ENCODE assay signal across 9 mouse cellular contexts in genomic region chr11:85766106-85766723, GRCm38 (mm10).
DNase-seq lines count a peak whose midpoint lies in the region; ATAC-seq and TF ChIP-seq lines count a peak whose summit lies in the region.
"Had no signal": no experiment of that assay in that cellular context is flagged by ENCODE, and none has a peak within 500 bp of the region (broad histone marks: within the 10 kb centered on the region; RNA-seq: fewer than 3 reads in every experiment).

No protein-coding gene starts in this region.

- no peak overlapping the region for H3K9ac ChIP-seq in lung, embryonic 14.5 days
- no peak overlapping the region; the same call in 1 of the 2 replicates for H3K9ac ChIP-seq in embryonic facial prominence, embryonic 13.5 days
- no peak overlapping the region for H3K9ac ChIP-seq in hindbrain, embryonic 15.5 days
- H3K9ac ChIP-seq in stomach, embryonic 16.5 days (ENCODE audit: low read length) = no peak overlapping the region

- DNase-seq in lung, embryonic 14.5 days = peak; percentile 84
- DNase-seq in lung, adult 2 months = no peak
- DNase-seq in thymus, adult 2 months = no peak
- DNase-seq in layer of hippocampus, adult 9-11 months = no peak
- DNase-seq in yolk sac, embryonic 10.5 days (ENCODE audit: low spot score) = no peak

- 20% methylated on average over 7 of the region's 7 CpGs for WGBS in lung, embryonic 14.5 days
- WGBS in lung, adult 2 months = 54% methylated on average over 7 of the region's 7 CpGs
- 25% methylated on average over 7 of the region's 7 CpGs for WGBS in embryonic facial prominence, embryonic 13.5 days
- WGBS in hindbrain, embryonic 15.5 days = 18% methylated on average over 7 of the region's 7 CpGs
- 45% methylated on average over 7 of the region's 7 CpGs for WGBS in stomach, embryonic 16.5 days
- WGBS in thymus, adult 2 months = 82% methylated on average over 7 of the region's 7 CpGs

- H3K4me2 ChIP-seq in lung, embryonic 14.5 days = no peak overlapping the region
- H3K4me2 ChIP-seq in embryonic facial prominence, embryonic 13.5 days = no peak overlapping the region
- H3K4me2 ChIP-seq in hindbrain, embryonic 15.5 days = no peak overlapping the region
- no peak overlapping the region for H3K4me2 ChIP-seq in stomach, embryonic 16.5 days (ENCODE audit: low read depth, low read length)

- no peak for TF ChIP-seq POLR2A in lung, adult 2 months (IDR thresholded peaks at IDR 0.05; ENCODE audit: borderline replicate concordance, extremely low read depth, low read depth, low read length)
- no peak for TF ChIP-seq POLR2A in thymus, adult 2 months (IDR thresholded peaks at IDR 0.05; ENCODE audit: control insufficient read depth, extremely low read depth, insufficient read depth, low read length, poor library complexity)

- H3K4me1 ChIP-seq in lung, embryonic 14.5 days (ENCODE audit: insufficient read depth) = peaks cover 21% of the 10 kb centered on the region; the same call in 1 of the 2 replicates
- no peaks in the 10 kb centered on the region for H3K4me1 ChIP-seq in lung, adult 2 months (ENCODE audit: control insufficient read depth, insufficient read depth, low read length)
- peaks cover 23% of the 10 kb centered on the region for H3K4me1 ChIP-seq in embryonic facial prominence, embryonic 13.5 days
- H3K4me1 ChIP-seq in hindbrain, embryonic 15.5 days (replicated peaks) = peaks cover 10% of the 10 kb centered on the region
- peaks cover 14% of the 10 kb centered on the region for H3K4me1 ChIP-seq in stomach, embryonic 16.5 days (ENCODE audit: control insufficient read depth, insufficient read depth, low read length)
- H3K4me1 ChIP-seq in thymus, adult 2 months (replicated peaks; ENCODE audit: control insufficient read depth, insufficient read depth, low read length) = no peaks in the 10 kb centered on the region

- H3K36me3 ChIP-seq in lung, embryonic 14.5 days (ENCODE audit: insufficient read depth) = no peaks in the 10 kb centered on the region
- H3K36me3 ChIP-seq in embryonic facial prominence, embryonic 13.5 days = no peaks in the 10 kb centered on the region
- H3K36me3 ChIP-seq in hindbrain, embryonic 15.5 days = no peaks in the 10 kb centered on the region
- H3K36me3 ChIP-seq in stomach, embryonic 16.5 days (ENCODE audit: control insufficient read depth, insufficient read depth, low read length) = no peaks in the 10 kb centered on the region
- H3K36me3 ChIP-seq in thymus, adult 2 months (ENCODE audit: control insufficient read depth, insufficient read depth, low read length) = no peaks in the 10 kb centered on the region

- no peak for TF ChIP-seq CTCF in lung, embryonic 14.5 days (IDR thresholded peaks at IDR 0.05; ENCODE audit: low read depth)
- TF ChIP-seq CTCF in lung, adult 2 months (IDR thresholded peaks at IDR 0.05; ENCODE audit: insufficient read depth, low read length) = no peak
- TF ChIP-seq CTCF in thymus, adult 2 months (IDR thresholded peaks at IDR 0.05; ENCODE audit: borderline replicate concordance, control insufficient read depth, extremely low read depth, insufficient read depth, low read length, poor library complexity) = no peak

- no peak overlapping the region for H3K4me3 ChIP-seq in lung, embryonic 14.5 days (ENCODE audit: low read depth, low read length)
- H3K4me3 ChIP-seq in lung, adult 2 months (replicated peaks; ENCODE audit: extremely low read depth, low read depth, low read length) = no peak overlapping the region
- H3K4me3 ChIP-seq in embryonic facial prominence, embryonic 13.5 days = no peak overlapping the region
- no peak overlapping the region for H3K4me3 ChIP-seq in hindbrain, embryonic 15.5 days
- no peak overlapping the region for H3K4me3 ChIP-seq in stomach, embryonic 16.5 days (replicated peaks; ENCODE audit: low read length)
- H3K4me3 ChIP-seq in thymus, adult 2 months (ENCODE audit: control insufficient read depth, insufficient read depth, low read length) = no peak overlapping the region
- H3K4me3 ChIP-seq: myocyte had no signal

- no peaks in the 10 kb centered on the region for H3K27me3 ChIP-seq in lung, embryonic 14.5 days (ENCODE audit: insufficient read depth, low read length)
- H3K27me3 ChIP-seq in embryonic facial prominence, embryonic 13.5 days = no peaks in the 10 kb centered on the region; the same call in 1 of the 2 replicates
- 0 out of 2 replicates have a peak, but pooled peaks cover 5% of the 10 kb centered on the region for H3K27me3 ChIP-seq in hindbrain, embryonic 15.5 days
- H3K27me3 ChIP-seq in stomach, embryonic 16.5 days (ENCODE audit: control insufficient read depth, insufficient read depth, low read length) = no peaks in the 10 kb centered on the region
- H3K27me3 ChIP-seq in thymus, adult 2 months (ENCODE audit: control insufficient read depth, insufficient read depth, low read length) = no peaks in the 10 kb centered on the region

- H3K9me3 ChIP-seq in lung, embryonic 14.5 days (ENCODE audit: low read depth, low read length) = no peaks in the 10 kb centered on the region
- no peaks in the 10 kb centered on the region for H3K9me3 ChIP-seq in embryonic facial prominence, embryonic 13.5 days
- no peaks in the 10 kb centered on the region for H3K9me3 ChIP-seq in hindbrain, embryonic 15.5 days
- no peaks in the 10 kb centered on the region for H3K9me3 ChIP-seq in stomach, embryonic 16.5 days (replicated peaks; ENCODE audit: control insufficient read depth, low read length)

- peak overlapping the region; percentile 69 for H3K27ac ChIP-seq in lung, embryonic 14.5 days (ENCODE audit: low read depth)
- H3K27ac ChIP-seq in embryonic facial prominence, embryonic 13.5 days = no peak overlapping the region
- no peak overlapping the region for H3K27ac ChIP-seq in hindbrain, embryonic 15.5 days (replicated peaks)
- peak overlapping the region; percentile 25; the same call in 1 of the 2 replicates for H3K27ac ChIP-seq in stomach, embryonic 16.5 days (ENCODE audit: low read length)
- H3K27ac ChIP-seq in thymus, adult 2 months (ENCODE audit: control insufficient read depth, insufficient read depth, low read length) = no peak overlapping the region

- peak; percentile 84 for ATAC-seq in lung, embryonic 14.5 days (ENCODE audit: insufficient read depth)
- ATAC-seq in embryonic facial prominence, embryonic 13.5 days (ENCODE audit: insufficient number of reproducible peaks, insufficient read depth, low FRiP score, low TSS enrichment, low read depth) = 0 out of 2 replicates have a peak, but pooled peaks have one; percentile 32
- 0 out of 2 replicates have a peak, but pooled peaks have one; percentile 27 for ATAC-seq in hindbrain, embryonic 15.5 days (ENCODE audit: low FRiP score, low read depth)
- peak; percentile 73; the same call in 1 of the 2 replicates for ATAC-seq in stomach, embryonic 16.5 days (ENCODE audit: insufficient read depth, low FRiP score)

Comparison
In these comparisons a context has a peak if more than half of its experiments do, and no peak if none do; other contexts are left out.
1. ATAC-seq: peak in every context shown above with its lines; median percentile 84 in lung, embryonic 14.5 days; 73 in stomach, embryonic 16.5 days; 32 in embryonic facial prominence, embryonic 13.5 days; 27 in hindbrain, embryonic 15.5 days.
2. H3K27ac ChIP-seq: peak in lung, embryonic 14.5 days (single experiment) and stomach, embryonic 16.5 days (single experiment); none in embryonic facial prominence, embryonic 13.5 days (single experiment), hindbrain, embryonic 15.5 days (single experiment) and thymus, adult 2 months (single experiment).